Mouse (Mus musculus) neural tube, embryonic 15.5 days (tissue): ENCODE measurements around the gene Lingo1. TPM values are rescaled to one million over a fixed set of nuclear protein-coding genes. Genes with fewer than 3 reads are reported as not detected.
A peak's percentile ranks its signal among the peaks of the same experiment; 100 is the strongest.

ENCODE experiments used
- ATAC-seq: fragments of 200-750 bp; cut with Nextera tagmentation; 2 replicates; pipeline ENCODE4 v1.8.0; 2017; ENCODE audit warnings: mild to moderate bottlenecking, moderate TSS enrichment, moderate library complexity; ENCODE audit not compliant: low FRiP score
- H3K27ac ChIP-seq: fragments of 300-500 bp; sonication (generic); replicated peaks from 2 replicates; pipeline ENCODE4 v1.5.1; 2015; ENCODE audit warnings: mild to moderate bottlenecking, inconsistent platforms
- H3K27me3 ChIP-seq: fragments of 300-500 bp; sonication (generic); replicated peaks from 2 replicates; pipeline ENCODE4 v1.6.1; 2015; ENCODE audit warnings: inconsistent platforms
- H3K36me3 ChIP-seq: fragments of 300-500 bp; sonication (generic); 2 replicates; pipeline ENCODE4 v1.6.1; 2015; ENCODE audit warnings: inconsistent platforms
- H3K4me1 ChIP-seq: fragments of 300-500 bp; sonication (generic); 2 replicates; pipeline ENCODE4 v1.6.1; 2015; ENCODE audit warnings: inconsistent platforms
- H3K4me2 ChIP-seq: fragments of 300-500 bp; sonication (generic); 2 replicates; pipeline ENCODE4 v1.6.1; 2015; ENCODE audit warnings: inconsistent platforms, mild to moderate bottlenecking, moderate library complexity
- H3K4me3 ChIP-seq: fragments of 300-500 bp; sonication (generic); replicated peaks from 2 replicates; pipeline ENCODE4 v1.5.1; 2015; ENCODE audit warnings: mild to moderate bottlenecking, inconsistent platforms
- H3K9ac ChIP-seq: fragments of 300-500 bp; sonication (generic); replicated peaks from 2 replicates; pipeline ENCODE4 v1.6.1; 2015; ENCODE audit warnings: mild to moderate bottlenecking, inconsistent platforms
- H3K9me3 ChIP-seq: fragments of 300-500 bp; sonication (generic); replicated peaks from 2 replicates; pipeline ENCODE4 v1.6.1; 2016; ENCODE audit warnings: inconsistent platforms
- WGBS: fragments of 180-500 bp; shearing (Covaris S2); methylation state at CpG from one replicate; pipeline ENCODE4 v1.1.7; 2015; ENCODE audit warnings: mixed read lengths; 5-methylcytosine and 5-hydroxymethylcytosine counted together
- polyA plus RNA-seq: library from polyadenylated mRNA; unstranded; fragments of >200 nt; fragmentation: Nextera tagmentation; extraction: Ambion mirVana; gene quantifications from 2 replicates; pipeline ENCODE4 v1.2.1, GENCODE M21; 2015

Lingo1 gene
- polyA plus RNA-seq, 1 experiment from 2014 or later, result 72.2 TPM

GRCm38 (mm10) chr9:56662405-56662804 lies 133.9 kb downstream of the Lingo1 start:
- Histone ChIP-seq H3K9ac (no peak overlapping the region), H3K27ac (no peak overlapping the region), H3K9me3 (no peaks in the 10 kb centered on the region), H3K4me1 (peaks cover 7% of the 10 kb centered on the region), H3K4me2 (no peak overlapping the region), H3K36me3 (no peaks in the 10 kb centered on the region), H3K4me3 (no peak overlapping the region), H3K27me3 (no peaks in the 10 kb centered on the region)
- no peak for ATAC-seq
- WGBS, result 80% methylated on average over 3 of the region's 3 CpGs

GRCm38 (mm10) chr9:56661217-56661840 lies 134.9 kb downstream of the Lingo1 start:
- ATAC-seq, result no peak
- no peak overlapping the region for H3K27ac ChIP-seq
- no peak overlapping the region for H3K4me2 ChIP-seq
- no peak overlapping the region for H3K4me3 ChIP-seq
- peaks cover 18% of the 10 kb centered on the region for H3K4me1 ChIP-seq
- H3K36me3 ChIP-seq, result no peaks in the 10 kb centered on the region
- WGBS, result 92% methylated on average over 3 of the region's 3 CpGs
- H3K9me3 ChIP-seq, result no peaks in the 10 kb centered on the region
- H3K27me3 ChIP-seq, result no peaks in the 10 kb centered on the region
- no peak overlapping the region for H3K9ac ChIP-seq

GRCm38 (mm10) chr9:56658580-56658979 lies 137.7 kb downstream of the Lingo1 start:
- H3K27ac ChIP-seq, result no peak overlapping the region
- 84% methylated on average over 4 of the region's 4 CpGs for WGBS
- H3K36me3 ChIP-seq, result no peaks in the 10 kb centered on the region
- ATAC-seq, result no peak
- no peak overlapping the region for H3K4me3 ChIP-seq
- H3K4me2 ChIP-seq, result no peak overlapping the region
- H3K4me1 ChIP-seq, result peaks cover 24% of the 10 kb centered on the region
- no peaks in the 10 kb centered on the region for H3K27me3 ChIP-seq
- H3K9ac ChIP-seq, result no peak overlapping the region
- no peaks in the 10 kb centered on the region for H3K9me3 ChIP-seq

- no peak overlapping the region for H3K27ac ChIP-seq
- no peak overlapping the region for H3K4me3 ChIP-seq
- H3K4me1 ChIP-seq, result peaks cover 24% of the 10 kb centered on the region
- H3K36me3 ChIP-seq, result no peaks in the 10 kb centered on the region
- WGBS, result 75% methylated on average over 6 of the region's 6 CpGs
- H3K4me2 ChIP-seq, result no peak overlapping the region
- ATAC-seq, result no peak
- H3K27me3 ChIP-seq, result no peaks in the 10 kb centered on the region
- H3K9me3 ChIP-seq, result no peaks in the 10 kb centered on the region
- H3K9ac ChIP-seq, result no peak overlapping the region
Measured at GRCm38 (mm10) chr9:56657996-56658398, 138.3 kb downstream of the Lingo1 start.

GRCm38 (mm10) chr9:56656766-56657542 lies 139.3 kb downstream of the Lingo1 start:
- H3K27ac ChIP-seq, result no peak overlapping the region
- H3K9me3 ChIP-seq, result no peaks in the 10 kb centered on the region
- H3K27me3 ChIP-seq, result no peaks in the 10 kb centered on the region
- no peak for ATAC-seq
- WGBS, result 39% methylated on average over 16 of the region's 16 CpGs
- H3K9ac ChIP-seq, result no peak overlapping the region
- H3K4me3 ChIP-seq, result no peak overlapping the region
- no peak overlapping the region for H3K4me2 ChIP-seq
- H3K4me1 ChIP-seq, result peaks cover 24% of the 10 kb centered on the region
- H3K36me3 ChIP-seq, result no peaks in the 10 kb centered on the region

- Histone ChIP-seq H3K9ac (no peak overlapping the region), H3K4me3 (no peak overlapping the region), H3K9me3 (no peaks in the 10 kb centered on the region), H3K4me2 (no peak overlapping the region), H3K27ac (no peak overlapping the region), H3K27me3 (no peaks in the 10 kb centered on the region), H3K36me3 (no peaks in the 10 kb centered on the region), H3K4me1 (peaks cover 22% of the 10 kb centered on the region)
- WGBS, result 22% methylated on average over 6 of the region's 6 CpGs
- ATAC-seq, result no peak
Measured at GRCm38 (mm10) chr9:56655167-56655566, 141.1 kb downstream of the Lingo1 start.

GRCm38 (mm10) chr9:56652551-56652950 lies 143.7 kb downstream of the Lingo1 start:
- H3K9me3 ChIP-seq, result no peaks in the 10 kb centered on the region
- no peak overlapping the region for H3K9ac ChIP-seq
- H3K27ac ChIP-seq, result no peak overlapping the region
- peaks cover 4% of the 10 kb centered on the region; the same call in 1 of the 2 replicates for H3K36me3 ChIP-seq
- 71% methylated on average over 7 of the region's 7 CpGs for WGBS
- H3K4me2 ChIP-seq, result no peak overlapping the region
- ATAC-seq, result no peak
- no peak overlapping the region for H3K4me3 ChIP-seq
- H3K27me3 ChIP-seq, result no peaks in the 10 kb centered on the region
- peaks cover 24% of the 10 kb centered on the region for H3K4me1 ChIP-seq

GRCm38 (mm10) chr9:56651586-56651985 lies 144.7 kb downstream of the Lingo1 start:
- ATAC-seq, result no peak
- no peak overlapping the region for H3K4me2 ChIP-seq
- no peak overlapping the region for H3K27ac ChIP-seq
- no peak overlapping the region for H3K9ac ChIP-seq
- H3K4me1 ChIP-seq, result peaks cover 17% of the 10 kb centered on the region
- no peaks in the 10 kb centered on the region for H3K27me3 ChIP-seq
- WGBS, result 56% methylated on average over 2 of the region's 2 CpGs
- peaks cover 4% of the 10 kb centered on the region; the same call in 1 of the 2 replicates for H3K36me3 ChIP-seq
- no peak overlapping the region for H3K4me3 ChIP-seq
- no peaks in the 10 kb centered on the region for H3K9me3 ChIP-seq

GRCm38 (mm10) chr9:56646227-56647025 lies 149.8 kb downstream of the Lingo1 start:
- no peak for ATAC-seq
- Histone ChIP-seq H3K9me3 (no peaks in the 10 kb centered on the region), H3K36me3 (peaks cover 4% of the 10 kb centered on the region; the same call in 1 of the 2 replicates), H3K27ac (no peak overlapping the region), H3K4me1 (peaks cover 25% of the 10 kb centered on the region), H3K9ac (no peak overlapping the region), H3K4me2 (no peak overlapping the region), H3K4me3 (no peak overlapping the region), H3K27me3 (no peaks in the 10 kb centered on the region)
- WGBS, result 92% methylated on average over 15 of the region's 15 CpGs

GRCm38 (mm10) chr9:56643474-56643873 lies 152.8 kb downstream of the Lingo1 start:
- Histone ChIP-seq H3K27me3 (no peaks in the 10 kb centered on the region), H3K9ac (no peak overlapping the region), H3K4me2 (no peak overlapping the region), H3K27ac (no peak overlapping the region), H3K9me3 (no peaks in the 10 kb centered on the region), H3K36me3 (no peaks in the 10 kb centered on the region), H3K4me1 (peaks cover 45% of the 10 kb centered on the region), H3K4me3 (no peak overlapping the region)
- peak; percentile 26; the same call in 1 of the 2 replicates for ATAC-seq
- WGBS, result 26% methylated on average over 5 of the region's 5 CpGs

GRCm38 (mm10) chr9:56638226-56638905 lies 157.9 kb downstream of the Lingo1 start:
- Histone ChIP-seq H3K4me2 (no peak overlapping the region), H3K4me3 (no peak overlapping the region), H3K9ac (no peak overlapping the region), H3K27ac (0 out of 2 replicates have a peak overlapping the region, but pooled peaks have one; percentile 29), H3K27me3 (peaks cover 5% of the 10 kb centered on the region; the same call in 1 of the 2 replicates), H3K36me3 (no peaks in the 10 kb centered on the region), H3K4me1 (peaks cover 68% of the 10 kb centered on the region), H3K9me3 (no peaks in the 10 kb centered on the region)
- WGBS, result 50% methylated on average over 8 of the region's 8 CpGs
- no peak for ATAC-seq
